Mouse (Mus musculus) ES-Bruce4 (cell line): ENCODE data around the gene Mettl24.

Experiments
- EP300 ChIP-seq: IDR thresholded peaks from 2 replicates; pipeline ENCODE4 v1.6.1; 2011; ENCODE audit warnings: low read depth, low read length; ENCODE audit not compliant: insufficient read depth
- POLR2A ChIP-seq: IDR thresholded peaks from one replicate; pipeline ENCODE4 v1.8.1; 2011; ENCODE audit warnings: low read length; ENCODE audit not compliant: insufficient read depth

- no peak for TF ChIP-seq POLR2A
- TF ChIP-seq EP300: no peak
Observed at GRCm38 (mm10) chr10:40687407-40687806, 4.3 kb downstream of the Mettl24 start.
